Mouse (Mus musculus): ENCODE data around the gene Dlgap3.

- TF ChIP-seq POLR2A (IDR thresholded peaks at IDR 0.05; ENCODE audit: borderline replicate concordance, extremely low read depth, low read depth, low read length) (0 out of 2 replicates have a peak, but pooled peaks have one; percentile 36), CTCF (IDR thresholded peaks at IDR 0.05; ENCODE audit: insufficient read depth, low read length) (no peak)
Measured at GRCm38 (mm10) chr4:127279241-127279640, 110.2 kb downstream of the Dlgap3 start.

All from lung, adult 2 months (tissue).